Mouse (Mus musculus) heart, embryonic 10.5 days (tissue): ENCODE data around the gene Rfx1. TPM values are rescaled to one million over a fixed set of nuclear protein-coding genes. Genes with fewer than 3 reads are reported as not detected.

ENCODE experiments used
- DNase-seq: peaks from one replicate; pipeline ENCODE4 v3.0.0-alpha.2; 2017; ENCODE audit warnings: low spot score
- H3K27ac ChIP-seq: fragments of 300-500 bp; sonication (generic); 2 replicates; pipeline ENCODE4 v1.5.1; 2016; ENCODE audit warnings: mild to moderate bottlenecking
- H3K27me3 ChIP-seq: fragments of 300-500 bp; sonication (generic); 2 replicates; pipeline ENCODE4 v1.6.1; 2016; ENCODE audit warnings: mild to moderate bottlenecking; ENCODE audit not compliant: poor library complexity, insufficient read depth, severe bottlenecking
- H3K36me3 ChIP-seq: fragments of 300-500 bp; sonication (generic); 2 replicates; pipeline ENCODE4 v1.6.1; 2016; ENCODE audit warnings: mild to moderate bottlenecking, moderate library complexity
- H3K4me1 ChIP-seq: fragments of 300-500 bp; sonication (generic); 2 replicates; pipeline ENCODE4 v1.6.1; 2016; ENCODE audit warnings: mild to moderate bottlenecking
- H3K4me3 ChIP-seq: fragments of 300-500 bp; sonication (generic); 2 replicates; pipeline ENCODE4 v1.5.1; 2016; ENCODE audit warnings: mild to moderate bottlenecking, moderate library complexity
- H3K9me3 ChIP-seq: fragments of 300-500 bp; sonication (generic); 2 replicates; pipeline ENCODE4 v1.6.1; 2016; ENCODE audit warnings: mild to moderate bottlenecking, moderate library complexity
- WGBS: fragments of 180-500 bp; shearing (Covaris S2); methylation state at CpG from one replicate; pipeline ENCODE4 v1.1.7; 2016; 5-methylcytosine and 5-hydroxymethylcytosine counted together
- microRNA counts: library from miRNA; unstranded; fragments of <30 nt; microRNA quantifications from one replicate; lab custom pipeline; 2017
- microRNA-seq: library from miRNA; unstranded; fragments of <30 nt; microRNA quantifications from one replicate; pipeline ENCODE4, GENCODE M21; 2017
- polyA plus RNA-seq: library from polyadenylated mRNA; unstranded; fragments of >200 nt; fragmentation: Nextera tagmentation; extraction: Ambion mirVana; gene quantifications from 2 replicates; pipeline ENCODE4 v1.2.1, GENCODE M21; 2016

Rfx1 gene
- polyA plus RNA-seq, 1 experiment from 2014 or later, result 7.3 TPM

DNA sequence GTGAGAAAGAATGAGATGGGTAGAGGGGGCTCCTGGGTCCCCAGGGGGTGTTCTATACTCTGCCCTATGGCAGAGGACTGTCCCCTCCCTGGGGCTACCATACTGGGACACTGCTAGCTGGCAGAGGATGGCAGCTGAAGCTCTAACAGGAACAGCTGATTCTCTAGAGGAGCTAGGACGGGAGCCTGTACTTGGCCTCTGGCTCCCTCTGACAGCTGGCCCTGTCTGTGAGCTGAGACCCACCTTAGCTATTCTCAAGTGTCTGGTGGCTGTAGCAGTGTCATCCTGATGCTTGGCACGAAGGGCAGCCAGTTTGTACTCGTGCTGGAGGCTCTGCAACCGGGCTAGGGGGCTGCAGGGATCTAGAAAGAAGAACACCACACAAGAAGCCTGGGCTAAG is 74.2 kb downstream of the Rfx1 start:
- no peaks in the 10 kb centered on the region for H3K27me3 ChIP-seq
- H3K36me3 ChIP-seq, result peaks cover 90% of the 10 kb centered on the region
- no peak for DNase-seq

DNA sequence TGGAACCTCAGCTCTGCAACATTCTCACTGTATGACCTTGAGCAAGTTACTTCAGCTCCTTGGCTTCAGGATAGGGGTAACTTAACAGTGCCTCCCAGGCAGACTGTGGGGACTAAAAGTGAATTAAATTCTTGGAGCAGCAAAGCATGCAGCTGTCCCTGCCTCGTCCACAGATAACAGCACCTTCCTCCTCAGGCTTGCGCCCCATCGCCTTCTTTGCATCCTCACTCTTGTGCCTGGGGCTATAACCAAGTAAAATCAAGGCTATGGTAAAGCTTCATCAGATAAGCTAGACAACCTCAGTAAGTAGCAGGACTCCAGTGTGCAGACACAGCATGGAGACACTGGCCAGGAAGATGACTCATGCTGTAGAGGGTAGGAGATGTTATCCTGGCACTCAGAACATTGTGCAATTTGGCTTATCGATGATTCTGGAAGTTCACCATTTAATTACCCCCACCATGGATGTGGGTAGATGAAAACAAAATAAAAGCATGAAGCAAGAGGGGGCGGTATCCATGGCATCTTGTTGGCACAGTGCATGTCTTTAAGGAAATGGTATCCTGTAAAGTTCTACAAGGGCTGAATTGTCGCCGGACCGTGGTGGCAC is 78.1 kb downstream of the Rfx1 start:
- peaks cover 18% of the 10 kb centered on the region for H3K4me1 ChIP-seq
- DNase-seq, result no peak
- no peak overlapping the region for H3K4me3 ChIP-seq
- WGBS, result 91% methylated on average over 8 of the region's 8 CpGs
- H3K9me3 ChIP-seq, result no peaks in the 10 kb centered on the region
- H3K27ac ChIP-seq, result no peak overlapping the region
- peaks cover 51% of the 10 kb centered on the region for H3K36me3 ChIP-seq
- H3K27me3 ChIP-seq, result no peaks in the 10 kb centered on the region

More for the DNA sequence above, 74.2 kb downstream of the Rfx1 start:
- 92% methylated on average over 4 of the region's 4 CpGs for WGBS
- no peak overlapping the region for H3K4me3 ChIP-seq
- H3K27ac ChIP-seq, result no peak overlapping the region
- no peaks in the 10 kb centered on the region for H3K9me3 ChIP-seq
- H3K4me1 ChIP-seq, result 0 out of 2 replicates have a peak, but pooled peaks cover 3% of the 10 kb centered on the region

MicroRNAs encoded within 50 kb of the gene (microRNA counts, 519-probe panel; counts per million panel counts)
- 2,571 counts per million, percentile 6 among the panel's probes with 10 or more counts for microRNA mmu-miR-709 (lab: Ali Mortazavi, UCI)

Small RNA genes lying within 50 kb of the gene (microRNA-seq; reads per million reads assigned to microRNA genes)
- not detected for gene Mir709

Other genes with a start within 250 kb of the Rfx1 start
- 8.5 and 12.0 TPM in 2 replicates for gene Adgrl1, start 166.7 kb upstream of the Rfx1 start, polyA plus RNA-seq
- gene Gm10644, start 111.6 kb upstream of the Rfx1 start, polyA plus RNA-seq, result 0.41 and 0.86 TPM in 2 replicates
- 71.5 and 80.8 TPM in 2 replicates for gene Asf1b, start 111.3 kb upstream of the Rfx1 start, polyA plus RNA-seq
- 157 and 160 TPM in 2 replicates for gene Prkaca, start 93.8 kb upstream of the Rfx1 start, polyA plus RNA-seq
- 5.0 and 10.7 TPM in 2 replicates for gene Samd1, start 69.2 kb upstream of the Rfx1 start, polyA plus RNA-seq
- gene 1700067K01Rik, start 65.3 kb upstream of the Rfx1 start, polyA plus RNA-seq, result 0.27 and 0.95 TPM in 2 replicates
- gene 2210011C24Rik, start 54.7 kb upstream of the Rfx1 start, polyA plus RNA-seq, result 0.30 and 0.80 TPM in 2 replicates
- 4.9 and 7.4 TPM in 2 replicates for gene Palm3, start 45.4 kb upstream of the Rfx1 start, polyA plus RNA-seq
- 1.4 and 2.6 TPM in 2 replicates for gene Il27ra, start 24.2 kb upstream of the Rfx1 start, polyA plus RNA-seq
- 0.67 TPM in 1 of 2 replicates, not detected in the other for gene Rln3, start 21.8 kb upstream of the Rfx1 start, polyA plus RNA-seq
- gene Gm10643, start 1.7 kb upstream of the Rfx1 start, polyA plus RNA-seq, result 1.0 and 1.4 TPM in 2 replicates
- gene Dcaf15, start 37.9 kb downstream of the Rfx1 start, polyA plus RNA-seq, result 10.4 and 14.2 TPM in 2 replicates
- 0.05 and 0.10 TPM in 2 replicates for gene Podnl1, start 59.2 kb downstream of the Rfx1 start, polyA plus RNA-seq
- 19.5 and 19.7 TPM in 2 replicates for gene Cc2d1a, start 81.1 kb downstream of the Rfx1 start, polyA plus RNA-seq
- 0.79 and 1.5 TPM in 2 replicates for gene 4930432K21Rik, start 81.2 kb downstream of the Rfx1 start, polyA plus RNA-seq
- gene Nanos3, start 118.4 kb downstream of the Rfx1 start, polyA plus RNA-seq, result 1.2 and 2.3 TPM in 2 replicates
- 14.4 and 17.5 TPM in 2 replicates for gene Zswim4, start 170.2 kb downstream of the Rfx1 start, polyA plus RNA-seq
- gene D8Ertd738e, start 182.9 kb downstream of the Rfx1 start, polyA plus RNA-seq, result 353 and 374 TPM in 2 replicates
- gene Mri1, start 190.5 kb downstream of the Rfx1 start, polyA plus RNA-seq, result 60.5 and 74.9 TPM in 2 replicates
- 18.8 and 20.8 TPM in 2 replicates for gene Ccdc130, start 203.5 kb downstream of the Rfx1 start, polyA plus RNA-seq